Mouse (Mus musculus): ENCODE data around the gene Taok3.

The Taok3 gene

DNA sequence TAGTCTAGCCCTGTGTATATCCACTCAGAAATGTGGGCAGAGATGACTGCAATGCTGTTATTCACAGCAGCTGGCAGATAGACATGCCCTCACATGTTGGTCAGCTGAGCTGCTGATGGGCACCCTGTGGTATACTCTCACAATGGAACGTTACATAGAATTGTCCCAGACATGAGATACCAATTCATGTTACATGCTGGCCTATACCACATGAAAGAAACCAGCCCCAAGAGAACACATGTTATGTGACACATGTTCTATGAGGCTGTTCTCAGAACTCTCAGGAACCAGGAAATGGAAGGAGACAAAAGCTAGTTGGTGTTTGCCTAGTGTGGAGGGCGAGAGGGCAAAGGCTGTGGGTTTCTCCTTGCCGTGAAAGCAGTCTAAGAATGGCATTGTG lies 62.5 kb downstream of the Taok3 start:
- no peak for DNase-seq (ENCODE audit: low spot score)

DNA sequence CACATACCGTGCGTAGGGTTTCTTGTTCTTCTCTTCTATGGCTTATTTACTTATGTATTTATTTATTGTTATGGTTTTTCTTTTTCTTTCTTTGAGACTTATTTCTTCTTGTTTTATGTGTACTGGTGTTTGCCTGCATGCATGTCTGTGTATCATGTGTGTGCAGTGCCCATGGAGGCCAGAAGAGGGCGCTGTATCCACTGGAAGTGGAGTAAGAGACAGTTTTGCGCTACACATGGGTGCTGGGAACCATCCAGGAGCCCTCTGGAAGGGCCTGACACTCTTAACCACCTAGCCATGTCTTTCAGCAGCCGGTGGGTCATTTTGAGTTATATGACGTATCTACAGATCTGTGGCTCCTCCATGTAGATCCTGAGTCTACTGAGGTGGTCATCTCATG lies 64.9 kb downstream of the Taok3 start:
- no peak for DNase-seq (ENCODE audit: low spot score)

DNA sequence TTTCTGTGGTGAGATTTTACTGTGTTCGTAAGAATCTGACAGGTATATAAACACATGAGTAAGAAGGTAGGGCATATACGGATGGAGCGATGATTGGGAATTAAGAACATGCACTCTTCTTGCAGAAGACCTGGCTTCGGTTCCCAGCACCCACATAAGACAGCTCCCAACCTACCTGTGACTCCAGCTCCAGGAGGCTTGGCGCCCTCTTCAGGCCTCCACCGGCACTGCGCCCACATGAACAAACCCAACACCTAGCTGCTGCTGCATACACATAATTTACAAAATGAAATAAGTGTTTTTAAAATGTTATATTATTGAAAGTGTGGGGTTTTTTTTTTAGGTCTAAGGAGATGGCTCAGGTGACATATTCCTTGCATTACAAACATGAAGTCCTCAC lies 65.7 kb downstream of the Taok3 start:
- DNase-seq (ENCODE audit: low spot score) = no peak

GRCm38 (mm10) chr5:117192061-117192460 lies 72.1 kb downstream of the Taok3 start:
- no peak for DNase-seq (ENCODE audit: low spot score)

GRCm38 (mm10) chr5:117193748-117194147 lies 73.8 kb downstream of the Taok3 start:
- no peak for DNase-seq (ENCODE audit: low spot score)

DNA sequence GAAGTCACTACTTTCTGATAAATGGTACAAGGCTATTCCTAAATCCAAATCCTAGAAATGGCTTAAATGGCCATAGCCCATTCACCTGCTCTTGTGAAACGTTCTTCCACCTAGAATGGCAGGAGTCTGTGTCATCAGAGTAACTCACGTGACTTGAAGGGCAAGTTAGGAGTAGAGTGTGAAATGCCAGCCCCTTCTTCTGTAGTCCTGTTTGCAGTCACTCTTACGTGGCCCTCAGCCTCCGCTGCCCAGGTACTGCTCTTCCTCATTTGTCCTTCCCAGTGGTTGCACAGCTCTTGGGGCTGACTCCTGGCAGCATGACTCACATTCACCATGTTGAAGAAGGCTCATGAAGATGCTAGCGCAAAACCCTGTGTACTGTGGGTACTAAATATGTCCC lies 74.7 kb downstream of the Taok3 start:
- DNase-seq (ENCODE audit: low spot score) = no peak

DNA sequence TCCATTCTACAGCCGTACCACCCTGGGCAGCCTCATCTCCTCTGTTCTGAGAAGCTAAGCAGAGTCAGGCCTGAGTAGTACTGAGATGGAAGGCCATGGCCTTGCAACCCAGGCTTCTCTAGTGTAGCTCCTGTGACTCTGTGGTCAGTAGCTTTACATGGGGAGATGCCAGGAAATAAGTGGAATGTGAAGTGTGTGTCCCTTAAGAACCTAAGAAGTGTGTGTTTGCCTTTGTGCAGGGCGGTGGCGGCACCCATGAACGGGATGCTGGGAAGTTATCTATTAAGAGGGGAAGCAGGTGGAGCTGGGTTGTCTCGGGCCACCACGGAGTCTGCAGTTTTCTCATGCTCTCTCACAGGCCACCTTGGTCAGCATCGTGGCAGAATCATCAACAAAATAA lies 76.6 kb downstream of the Taok3 start:
- DNase-seq (ENCODE audit: low spot score) = no peak

DNA sequence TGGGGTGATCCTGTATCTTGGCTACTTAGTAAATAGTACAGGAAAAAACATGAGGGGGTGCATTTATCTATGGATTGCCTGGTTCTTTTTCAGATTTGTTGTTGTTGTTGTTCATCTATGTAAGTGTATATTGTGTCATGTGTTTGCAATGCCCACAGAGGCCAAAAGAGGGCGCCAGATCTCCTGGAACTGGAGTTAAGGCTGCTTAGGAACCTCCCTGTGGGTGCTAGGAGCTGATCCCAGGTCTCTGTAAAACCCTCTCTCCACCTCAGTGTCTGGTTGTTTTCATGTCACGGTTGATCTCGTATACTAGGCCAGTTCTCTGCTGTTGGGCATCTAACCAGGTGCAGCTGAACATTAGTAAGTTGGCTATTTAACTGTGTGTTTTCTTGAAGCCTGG lies 78.5 kb downstream of the Taok3 start:
- DNase-seq (ENCODE audit: low spot score) = no peak

DNA sequence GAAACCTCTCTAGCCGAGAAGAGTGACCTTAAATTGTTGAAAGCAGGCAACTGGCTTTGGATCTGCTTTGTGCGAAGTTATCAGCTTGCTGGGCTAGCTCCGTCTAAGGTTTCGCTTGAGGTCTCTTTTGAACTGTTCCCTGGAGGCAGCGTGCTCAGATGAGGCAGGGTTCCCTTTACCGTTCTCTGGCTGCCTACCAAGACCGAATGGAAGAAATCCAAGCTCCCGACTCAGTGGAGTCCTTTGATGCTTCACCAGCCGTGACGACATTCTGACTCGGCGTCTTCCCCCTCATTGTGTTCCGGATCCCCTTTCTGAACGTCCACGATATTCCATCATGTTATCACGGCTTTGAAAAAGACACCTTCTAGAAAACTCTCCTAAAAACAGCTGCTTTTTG lies 87.4 kb downstream of the Taok3 start:
- DNase-seq (ENCODE audit: low spot score) = no peak

DNA sequence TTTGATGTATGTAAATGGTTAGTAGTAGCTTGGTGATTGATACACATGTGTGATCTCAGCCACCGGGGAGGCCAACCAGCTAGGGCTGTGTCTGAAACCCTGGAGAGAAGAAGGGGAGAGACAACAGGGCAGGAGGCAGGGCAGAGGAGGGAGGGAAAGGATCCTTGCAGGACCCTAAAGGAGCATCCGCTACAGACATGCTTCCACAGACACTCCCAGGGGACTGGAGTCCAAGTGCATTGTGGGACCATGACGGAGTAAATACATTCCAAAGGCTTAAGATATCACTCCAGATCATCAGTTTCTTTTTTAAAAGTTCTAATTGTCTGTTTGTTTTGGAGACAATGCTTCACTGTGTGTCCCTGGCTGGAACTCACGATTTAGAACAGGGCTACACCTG lies 94.1 kb downstream of the Taok3 start:
- no peak for DNase-seq (ENCODE audit: low spot score)

- DNase-seq (ENCODE audit: low spot score) = no peak
Observed at GRCm38 (mm10) chr5:117231059-117231458, 111.1 kb downstream of the Taok3 start.

GRCm38 (mm10) chr5:117236540-117236939 lies 116.6 kb downstream of the Taok3 start:
- DNase-seq (ENCODE audit: low spot score) = no peak

- no peak for DNase-seq (ENCODE audit: low spot score)
Observed at GRCm38 (mm10) chr5:117239106-117239505, 119.2 kb downstream of the Taok3 start.

GRCm38 (mm10) chr5:117240321-117240731 lies 120.4 kb downstream of the Taok3 start:
- DNase-seq (ENCODE audit: low spot score) = peak; percentile 33

- DNase-seq (ENCODE audit: low spot score) = peak; percentile 58
Observed at GRCm38 (mm10) chr5:117240761-117241322, 120.9 kb downstream of the Taok3 start.

- peak; percentile 30 for DNase-seq (ENCODE audit: low spot score)
Observed at GRCm38 (mm10) chr5:117241935-117242531, 122.1 kb downstream of the Taok3 start.

GRCm38 (mm10) chr5:117242671-117243478 lies 122.9 kb downstream of the Taok3 start:
- DNase-seq (ENCODE audit: low spot score) = no peak

GRCm38 (mm10) chr5:117245170-117245569 lies 125.2 kb downstream of the Taok3 start:
- DNase-seq (ENCODE audit: low spot score) = no peak

DNA sequence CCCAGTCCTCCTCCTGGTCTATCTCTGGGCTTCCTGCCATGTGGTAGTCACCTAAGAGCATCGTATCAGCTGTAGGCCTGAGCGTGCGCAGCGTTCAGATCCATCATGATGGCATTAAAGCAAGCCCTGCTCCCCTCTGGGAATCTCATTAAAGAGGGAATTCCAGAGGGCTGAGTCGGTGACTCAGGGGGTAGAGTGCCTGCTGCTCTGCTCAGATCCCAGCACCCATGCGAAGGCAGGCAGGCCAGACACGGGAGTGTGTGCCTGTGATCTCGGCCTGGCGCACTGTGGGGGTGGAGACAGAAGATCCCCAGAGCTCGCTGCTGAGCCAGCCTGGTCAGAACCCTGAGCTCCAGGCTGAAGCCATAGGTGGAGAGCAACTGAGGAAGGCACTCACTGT lies 128.4 kb downstream of the Taok3 start:
- no peak for DNase-seq (ENCODE audit: low spot score)

DNA sequence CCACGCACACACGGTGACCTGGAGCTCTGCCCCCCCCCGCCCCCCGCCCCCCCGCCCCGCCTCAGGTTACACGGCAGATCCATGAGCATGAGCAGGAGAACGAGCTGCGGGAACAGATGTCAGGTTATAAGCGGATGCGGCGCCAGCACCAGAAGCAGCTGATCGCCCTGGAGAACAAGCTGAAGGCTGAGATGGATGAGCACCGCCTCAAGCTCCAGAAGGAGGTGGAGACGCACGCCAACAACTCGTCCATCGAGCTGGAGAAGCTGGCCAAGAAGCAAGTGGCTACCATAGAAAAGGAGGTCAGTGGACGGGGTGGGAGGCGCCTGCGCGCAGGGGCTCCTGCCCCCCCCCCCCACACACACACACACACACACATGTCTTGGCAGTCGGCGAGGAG lies 130.9 kb downstream of the Taok3 start:
- DNase-seq (ENCODE audit: low spot score) = no peak

DNA sequence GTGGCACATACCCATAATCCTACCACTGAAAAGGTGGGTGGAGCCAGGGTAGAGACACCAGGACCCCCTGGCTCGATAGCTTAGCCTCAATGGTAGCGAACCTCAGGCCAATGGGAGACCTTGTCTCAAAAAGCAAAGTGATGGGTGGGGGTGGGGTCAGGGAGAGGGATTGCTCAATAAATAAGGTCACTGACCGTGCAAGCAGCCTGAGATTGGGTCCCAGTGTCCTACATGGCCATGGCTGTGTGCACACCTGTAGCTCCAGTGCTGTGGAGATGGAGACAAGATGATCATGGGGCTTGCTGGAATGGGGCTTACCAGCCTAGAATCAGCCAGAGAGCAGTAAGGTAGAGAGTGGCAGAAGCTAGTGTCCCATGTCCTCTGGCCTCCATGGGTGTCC lies 131.8 kb downstream of the Taok3 start:
- no peak for DNase-seq (ENCODE audit: low spot score)

DNA sequence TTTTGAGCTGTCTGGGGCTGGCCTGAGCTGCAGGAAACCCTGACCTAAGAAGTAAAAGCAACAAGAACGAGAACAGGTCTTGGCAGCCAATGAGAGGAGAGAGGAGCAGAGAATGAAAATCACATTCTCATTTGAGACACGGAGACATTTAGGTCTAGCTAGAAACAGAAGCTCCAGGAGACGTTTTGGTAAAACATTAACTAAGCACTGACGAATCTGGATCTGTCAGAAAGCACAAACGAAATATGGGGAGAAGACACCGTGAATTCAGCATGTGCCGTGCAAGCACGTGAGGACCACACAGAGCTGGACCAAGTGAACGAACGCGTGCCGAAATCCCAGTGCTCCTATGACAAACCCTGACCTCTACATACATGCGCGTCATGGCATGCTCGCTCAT lies 138.3 kb downstream of the Taok3 start:
- no peak for DNase-seq (ENCODE audit: low spot score)

GRCm38 (mm10) chr5:117263566-117263965 lies 143.6 kb downstream of the Taok3 start:
- DNase-seq (ENCODE audit: low spot score) = no peak

DNA sequence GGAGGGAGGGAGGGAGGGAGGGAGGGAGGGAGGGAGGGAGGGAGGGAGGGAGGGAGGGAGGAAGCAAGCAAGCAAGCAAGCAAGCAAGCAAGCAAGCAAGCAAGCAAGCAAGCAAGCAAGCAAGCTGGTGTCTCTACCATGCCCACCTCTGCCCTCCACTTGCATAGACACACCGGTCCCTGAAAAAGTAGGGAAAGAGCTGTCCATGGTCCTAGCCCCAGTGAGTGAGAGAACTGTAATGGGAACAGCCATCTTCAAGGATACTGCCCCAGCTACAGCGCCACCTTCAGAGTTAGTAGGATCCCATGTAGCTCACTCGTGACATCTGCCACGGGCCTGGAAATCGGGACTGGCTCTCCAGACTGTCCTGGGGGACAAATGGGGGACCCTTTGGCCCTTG lies 144.8 kb downstream of the Taok3 start:
- no peak for DNase-seq (ENCODE audit: low spot score)
